Mouse (Mus musculus): ENCODE data around the gene Cbx1. TPM values are rescaled to one million over a fixed set of nuclear protein-coding genes. Genes with fewer than 3 reads are reported as not detected.
"Not testable (repeated sequence)": the region's sequence is repeated elsewhere in the genome, so short reads cannot be mapped to it uniquely, and the experiment has no call there.

Gene Cbx1
- polyA plus RNA-seq, 1 experiment from 2014 or later: 175 TPM

DNA sequence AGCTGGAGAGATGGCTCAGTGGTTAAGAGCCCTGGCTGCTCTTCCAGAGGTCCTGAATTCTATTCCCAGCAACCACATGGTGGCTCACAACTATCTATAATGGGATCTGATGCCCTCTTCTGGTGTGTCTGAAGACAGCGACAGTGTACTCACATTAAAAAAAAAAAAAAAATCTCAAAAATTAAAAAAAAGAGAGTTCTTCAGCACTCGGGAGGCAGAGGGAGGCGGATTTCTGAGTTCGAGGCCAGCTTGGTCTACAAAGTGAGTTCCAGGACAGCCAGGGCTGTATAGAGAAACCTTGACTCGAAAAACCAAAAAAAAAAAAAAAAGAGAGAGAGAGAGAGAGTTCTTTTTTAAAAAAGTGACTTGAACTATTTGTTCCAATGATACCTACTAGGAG is 60.2 kb downstream of the Cbx1 start:
- H3K9ac ChIP-seq; H3K4me3 ChIP-seq; ATAC-seq; H3K27ac ChIP-seq; H3K36me3 ChIP-seq (ENCODE audit: poor library complexity, severe bottlenecking); H3K9me3 ChIP-seq (replicated peaks): not testable (repeated sequence)
- WGBS: 72% methylated on average over 5 of the region's 5 CpGs
- Histone ChIP-seq H3K4me1 (peaks cover 13% of the 10 kb centered on the region), H3K27me3 (peaks cover 19% of the 10 kb centered on the region), H3K4me2 (peak overlapping the region; percentile 76)

DNA sequence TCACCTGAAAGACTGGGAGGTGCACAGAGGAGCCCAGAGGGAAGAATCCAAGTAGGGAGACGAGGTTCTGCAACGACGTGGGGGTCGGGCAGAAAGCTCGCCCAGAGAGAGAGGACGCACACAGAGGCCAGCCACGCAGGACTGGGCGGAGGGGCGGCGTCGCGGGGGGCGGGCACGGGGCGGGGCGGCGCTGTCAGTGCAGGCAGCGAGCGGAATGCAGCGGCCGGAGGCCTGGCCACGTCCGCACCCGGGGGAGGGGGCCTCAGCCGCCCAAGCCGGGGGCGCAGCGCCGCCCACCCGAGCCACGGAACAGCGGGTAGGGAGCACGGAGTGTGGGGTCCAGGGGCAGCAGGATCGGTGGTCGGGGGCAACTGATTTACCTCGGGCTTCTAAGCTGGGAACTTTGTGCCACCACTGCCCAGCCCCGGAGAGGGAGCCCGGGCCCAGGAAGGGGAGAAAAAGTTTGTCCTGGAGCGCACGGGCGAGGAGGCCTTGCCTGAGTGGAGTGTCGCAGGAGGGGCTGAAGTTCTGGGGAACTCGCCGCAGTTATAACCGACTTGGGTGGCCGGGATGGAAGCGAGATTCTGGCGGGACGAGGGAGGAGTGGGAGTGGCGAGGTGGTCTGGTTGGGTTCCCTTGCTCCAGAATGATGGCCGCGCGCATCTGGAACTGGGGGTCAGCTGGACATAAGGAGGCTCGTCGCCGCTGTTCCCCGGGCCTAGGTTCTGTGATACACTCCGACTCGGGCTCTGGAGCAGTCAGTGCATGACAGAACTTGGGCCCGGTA is 60.9 kb downstream of the Cbx1 start, which contains the start of gene Copz2:
Gene Copz2, plus strand, starts transcription at position 190 of the 787 bp plus-strand sequence.
- 1% methylated on average over 59 of the region's 60 CpGs for WGBS
- Histone ChIP-seq H3K4me3 (peak within 1 kb of the TSS; percentile 47), H3K36me3 (ENCODE audit: poor library complexity, severe bottlenecking) (no peaks in the 10 kb centered on the region), H3K9ac (peak within 1 kb of the TSS; percentile 60), H3K27ac (no peak within 1 kb of the TSS), H3K9me3 (replicated peaks) (no peaks in the 10 kb centered on the region), H3K4me2 (peak within 1 kb of the TSS; percentile 76), H3K27me3 (peaks cover 19% of the 10 kb centered on the region), H3K4me1 (peaks cover 13% of the 10 kb centered on the region)
- ATAC-seq: no peak; the same call in 1 of the 2 replicates

DNA sequence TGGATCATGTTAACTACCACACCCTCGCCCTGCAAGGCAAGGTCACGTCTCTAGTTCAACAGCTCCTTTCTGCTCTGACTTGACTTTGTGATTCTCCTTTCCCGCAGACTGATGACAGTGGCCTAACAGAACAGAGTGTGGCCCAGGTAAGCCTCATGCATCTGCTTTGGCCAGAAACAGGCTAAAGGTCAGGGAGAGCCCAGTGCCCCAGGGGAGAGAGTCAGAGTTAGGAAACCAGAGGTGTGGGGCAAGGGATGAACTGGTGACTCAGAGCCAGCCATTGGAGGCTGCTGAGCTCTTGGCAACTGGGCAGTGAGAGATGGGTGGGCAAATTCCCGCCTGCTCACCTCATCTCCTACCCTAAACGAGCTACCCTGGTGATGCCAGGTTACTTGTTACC is 68.5 kb downstream of the Cbx1 start:
- H3K4me2 ChIP-seq: no peak overlapping the region
- H3K27me3 ChIP-seq: 0 out of 2 replicates have a peak, but pooled peaks cover 6% of the 10 kb centered on the region
- ATAC-seq: no peak
- 90% methylated on average over 5 of the region's 5 CpGs for WGBS
- no peak overlapping the region for H3K27ac ChIP-seq
- H3K9ac ChIP-seq: no peak overlapping the region
- no peaks in the 10 kb centered on the region for H3K36me3 ChIP-seq (ENCODE audit: poor library complexity, severe bottlenecking)
- no peak overlapping the region for H3K4me3 ChIP-seq
- no peaks in the 10 kb centered on the region for H3K9me3 ChIP-seq (replicated peaks)
- H3K4me1 ChIP-seq: peaks cover 19% of the 10 kb centered on the region

MicroRNAs within 50 kb of the gene (microRNA counts, 519-probe panel; counts per million panel counts)
- 3,846 counts per million, percentile 75 among the panel's probes with 10 or more counts for microRNA mmu-miR-152

Small RNAs within 50 kb of the gene (microRNA-seq; reads per million reads assigned to microRNA genes)
- gene Mir152: 24.9 reads per million, percentile 34 among the genes with 10 or more reads in this experiment

Other genes with a start within 250 kb of the Cbx1 start
- 36.2 and 43.0 TPM in 2 replicates for gene Snx11, start 11.6 kb upstream of the Cbx1 start, polyA plus RNA-seq (2015; fragmentation: Nextera tagmentation; extraction: Ambion mirVana)
- 49.0 and 56.2 TPM in 2 replicates for gene Nfe2l1, start 40.8 kb downstream of the Cbx1 start, polyA plus RNA-seq (2015; fragmentation: Nextera tagmentation; extraction: Ambion mirVana)
- gene Copz2, start 60.7 kb downstream of the Cbx1 start, polyA plus RNA-seq (2015; fragmentation: Nextera tagmentation; extraction: Ambion mirVana): 12.3 and 13.8 TPM in 2 replicates
- gene Cdk5rap3, start 127.4 kb downstream of the Cbx1 start, polyA plus RNA-seq (2015; fragmentation: Nextera tagmentation; extraction: Ambion mirVana): 102 and 104 TPM in 2 replicates
- gene Prr15l, start 139.0 kb downstream of the Cbx1 start, polyA plus RNA-seq (2015; fragmentation: Nextera tagmentation; extraction: Ambion mirVana): 0.08 and 0.25 TPM in 2 replicates
- gene Pnpo, start 154.9 kb downstream of the Cbx1 start, polyA plus RNA-seq (2015; fragmentation: Nextera tagmentation; extraction: Ambion mirVana): 13.9 and 20.0 TPM in 2 replicates
- gene Sp2, start 193.8 kb downstream of the Cbx1 start, polyA plus RNA-seq (2015; fragmentation: Nextera tagmentation; extraction: Ambion mirVana): 18.3 and 18.8 TPM in 2 replicates
- gene Sp6, start 224.3 kb downstream of the Cbx1 start, polyA plus RNA-seq (2015; fragmentation: Nextera tagmentation; extraction: Ambion mirVana): 0.15 and 0.21 TPM in 2 replicates
- 22.8 and 23.0 TPM in 2 replicates for gene Scrn2, start 240.8 kb downstream of the Cbx1 start, polyA plus RNA-seq (2015; fragmentation: Nextera tagmentation; extraction: Ambion mirVana)

All from forebrain, embryonic 13.5 days (tissue).